Mouse (Mus musculus) MEL (cell line): ENCODE measurements around the gene Adgrf3. TPM values are rescaled to one million over a fixed set of nuclear protein-coding genes. Genes with fewer than 3 reads are reported as not detected.

Source experiments
- DNase-seq: peaks from one replicate; pipeline ENCODE4 v3.0.0; 2011; ENCODE audit warnings: low read depth, low spot score
- H3K27ac ChIP-seq: 2 replicates; pipeline ENCODE4 v1.5.1; 2012; ENCODE audit warnings: low read depth, mild to moderate bottlenecking, control low read depth, low read length, moderate library complexity; ENCODE audit not compliant: control insufficient read depth
- H3K27me3 ChIP-seq, 2 experiments: fragments of 150-350 bp in 1 of 2; sonication (generic) in 1 of 2; 2 replicates each; pipeline ENCODE4 v1.6.1; 2012; ENCODE audit warnings: low read length in 2 of 2, mild to moderate bottlenecking in 2 of 2, improper control_type of control experiment in 1 of 2, moderate library complexity in 1 of 2; ENCODE audit not compliant: insufficient read depth in 2 of 2, control insufficient read depth in 1 of 2
- H3K36me3 ChIP-seq, 2 experiments: 2 replicates each; pipeline ENCODE4 v1.6.1; 2012 to 2014; ENCODE audit warnings: low read length in 2 of 2, improper control_type of control experiment in 1 of 2, inconsistent platforms in 1 of 2, mild to moderate bottlenecking in 1 of 2; ENCODE audit not compliant: insufficient read depth in 2 of 2, control insufficient read depth in 1 of 2
- H3K4me1 ChIP-seq, 2 experiments: fragments of 150-350 bp in 1 of 2; sonication (generic) in 1 of 2; 2 replicates each; pipeline ENCODE4 v1.6.1; 2012; ENCODE audit warnings: low read length in 2 of 2, improper control_type of control experiment in 1 of 2, mild to moderate bottlenecking in 1 of 2; ENCODE audit not compliant: insufficient read depth in 2 of 2, control insufficient read depth in 1 of 2
- H3K4me3 ChIP-seq, 2 experiments: fragments of 150-350 bp in 1 of 2; sonication (generic) in 1 of 2; 2 replicates each; pipeline ENCODE4 v1.5.1; 2012; ENCODE audit warnings: low read depth in 2 of 2, low read length in 2 of 2, mild to moderate bottlenecking in 2 of 2, moderate library complexity in 2 of 2, control low read depth in 1 of 2, improper control_type of control experiment in 1 of 2; ENCODE audit not compliant: control insufficient read depth in 1 of 2, insufficient read depth in 1 of 2
- H3K79me2 ChIP-seq: 2 replicates; pipeline ENCODE4 v1.6.1; 2012; ENCODE audit warnings: mild to moderate bottlenecking, low read length, moderate library complexity; ENCODE audit not compliant: control insufficient read depth, poor library complexity, insufficient read depth
- H3K9ac ChIP-seq: 2 replicates; pipeline ENCODE4 v1.6.1; 2012; ENCODE audit warnings: low read depth, mild to moderate bottlenecking, control low read depth, low read length, moderate library complexity; ENCODE audit not compliant: control insufficient read depth, poor library complexity, severe bottlenecking
- H3K9me3 ChIP-seq: fragments of 150-350 bp; sonication (generic); replicated peaks from 2 replicates; pipeline ENCODE4 v1.6.1; 2012; ENCODE audit warnings: mild to moderate bottlenecking, low read length, improper control_type of control experiment, moderate library complexity; ENCODE audit not compliant: insufficient read depth
- BHLHE40 ChIP-seq: IDR thresholded peaks from 2 replicates; pipeline ENCODE4 v1.6.1; 2012; ENCODE audit warnings: low read depth, mild to moderate bottlenecking, inconsistent platforms, low read length, improper control_type of control experiment, borderline replicate concordance
- CHD1 ChIP-seq: IDR thresholded peaks from 2 replicates; pipeline ENCODE4 v1.6.1; 2012; ENCODE audit warnings: low read depth, mild to moderate bottlenecking, inconsistent platforms, low read length, improper control_type of control experiment
- ELF1 ChIP-seq: IDR thresholded peaks from 2 replicates; pipeline ENCODE4 v1.6.1; 2014; ENCODE audit warnings: low read depth, mild to moderate bottlenecking, inconsistent platforms, low read length, improper control_type of control experiment, moderate library complexity
- GATA1 ChIP-seq: IDR thresholded peaks from 2 replicates; pipeline ENCODE4 v1.6.1; 2011; ENCODE audit warnings: low read depth, low read length, improper control_type of control experiment
- HCFC1 ChIP-seq: IDR thresholded peaks from 2 replicates; pipeline ENCODE4 v1.6.1; 2012; ENCODE audit warnings: low read depth, mild to moderate bottlenecking, inconsistent platforms, low read length, improper control_type of control experiment, moderate library complexity
- MAFK ChIP-seq: IDR thresholded peaks from 2 replicates; pipeline ENCODE4 v1.6.1; 2011; ENCODE audit warnings: low read depth, mild to moderate bottlenecking, low read length, improper control_type of control experiment, borderline replicate concordance
- MAX ChIP-seq: IDR thresholded peaks from 2 replicates; pipeline ENCODE4 v1.6.1; 2011; ENCODE audit warnings: low read length, improper control_type of control experiment
- MEF2A ChIP-seq: IDR thresholded peaks from 2 replicates; pipeline ENCODE4 v1.6.1; 2014; ENCODE audit warnings: low read depth, mild to moderate bottlenecking, inconsistent platforms, low read length, improper control_type of control experiment; ENCODE audit not compliant: poor library complexity, insufficient replicate concordance, severe bottlenecking; ENCODE audit errors: extremely low read depth
- MXI1 ChIP-seq: IDR thresholded peaks from 2 replicates; pipeline ENCODE4 v1.6.1; 2011; ENCODE audit warnings: mild to moderate bottlenecking, low read depth, low read length, improper control_type of control experiment
- MYC ChIP-seq: IDR thresholded peaks from 2 replicates; pipeline ENCODE4 v1.6.1; 2011; ENCODE audit warnings: low read depth, mild to moderate bottlenecking, low read length, improper control_type of control experiment, moderate library complexity
- NELFE ChIP-seq: IDR thresholded peaks from 2 replicates; pipeline ENCODE4 v1.6.1; 2011; ENCODE audit warnings: low read depth, low read length, improper control_type of control experiment
- POLR2AphosphoS2 ChIP-seq: IDR thresholded peaks from 2 replicates; pipeline ENCODE4 v1.6.1; 2011; ENCODE audit warnings: low read length, improper control_type of control experiment
- RAD21 ChIP-seq: IDR thresholded peaks from 2 replicates; pipeline ENCODE4 v1.6.1; 2011; ENCODE audit warnings: mild to moderate bottlenecking, low read depth, low read length, improper control_type of control experiment
- SMC3 ChIP-seq: IDR thresholded peaks from 2 replicates; pipeline ENCODE4 v1.6.1; 2011; ENCODE audit warnings: low read depth, low read length, improper control_type of control experiment
- TAL1 ChIP-seq: IDR thresholded peaks from 2 replicates; pipeline ENCODE4 v1.6.1; 2012; ENCODE audit warnings: mild to moderate bottlenecking, inconsistent platforms, low read length, moderate library complexity, mixed read lengths
- USF1 ChIP-seq: IDR thresholded peaks from 2 replicates; pipeline ENCODE4 v1.6.1; 2014; ENCODE audit warnings: low read depth, mild to moderate bottlenecking, inconsistent platforms, low read length, improper control_type of control experiment, moderate library complexity
- USF2 ChIP-seq, 2 experiments: IDR thresholded peaks; 2 replicates each; pipeline ENCODE4 v1.6.1; 2011 to 2012; ENCODE audit warnings: improper control_type of control experiment in 2 of 2, low read length in 2 of 2, borderline replicate concordance in 1 of 2, inconsistent platforms in 1 of 2, low read depth in 1 of 2, mild to moderate bottlenecking in 1 of 2; ENCODE audit not compliant: insufficient read depth in 1 of 2
- ZC3H11A ChIP-seq: IDR thresholded peaks from 2 replicates; pipeline ENCODE4 v1.6.1; 2012; ENCODE audit warnings: low read depth, mild to moderate bottlenecking, inconsistent platforms, low read length, improper control_type of control experiment
- ZMIZ1 ChIP-seq: IDR thresholded peaks from 2 replicates; pipeline ENCODE4 v1.6.1; 2012; ENCODE audit warnings: low read depth, mild to moderate bottlenecking, inconsistent platforms, low read length, improper control_type of control experiment, moderate library complexity
- ZNF384 ChIP-seq: IDR thresholded peaks from 2 replicates; pipeline ENCODE4 v1.6.1; 2012; ENCODE audit warnings: low read depth, mild to moderate bottlenecking, inconsistent platforms, low read length, improper control_type of control experiment
- polyA plus RNA-seq, 2 experiments: library from polyadenylated mRNA; stranded (reverse) in 1 of 2; unstranded in 1 of 2; fragments of >175 nt in 1 of 2; fragments of >200 nt in 1 of 2; gene quantifications; 2 replicates each; pipeline versions ENCODE4 v1.2.1 to v1.2.4; 2012; ENCODE audit warnings: low replicate concordance in 2 of 2, low read depth in 1 of 2; ENCODE audit not compliant: insufficient read length in 2 of 2, insufficient read depth in 1 of 2, missing spikeins in 1 of 2
- total RNA-seq: library from RNA; depleted of rRNA; stranded (reverse); fragments of 300-350 nt; gene quantifications from 2 replicates; pipeline ENCODE4 v1.2.3, GENCODE M21; 2012

The Adgrf3 gene
- total and polyA plus RNA-seq, 3 experiments: 1.7 to 2.7 TPM; not detected in 1

DNA sequence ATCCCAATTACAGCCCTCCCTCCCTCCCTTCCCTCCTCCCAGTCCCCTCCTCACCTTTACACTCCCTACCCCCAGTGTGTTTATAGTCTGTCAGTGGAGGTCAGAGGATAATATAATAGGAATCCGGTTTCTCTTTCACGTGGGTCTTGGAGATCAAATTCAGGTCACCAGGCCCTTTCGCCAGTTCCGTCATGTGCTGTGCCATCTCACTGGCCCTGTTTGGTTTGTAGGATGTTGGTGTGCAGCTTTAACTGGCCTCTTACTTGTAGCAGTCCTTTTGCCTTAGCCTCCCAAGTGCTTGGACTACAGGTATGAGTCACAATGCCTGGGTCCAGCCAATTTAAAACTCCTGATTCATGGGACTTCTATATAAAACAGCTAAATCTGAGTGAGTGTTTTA, 29.7 kb downstream of the Adgrf3 start:
- no peak for DNase-seq
- Histone ChIP-seq H3K79me2 (no peaks in the 10 kb centered on the region), H3K9me3 (no peaks in the 10 kb centered on the region), H3K9ac (no peak overlapping the region), H3K27me3 (no peaks in the 10 kb centered on the region), H3K4me3 (no peak overlapping the region), H3K27ac (no peak overlapping the region), H3K36me3 (peaks cover 0 to 42% of the 10 kb centered on the region in 2 experiments; a peak in 2 of 4 replicates), H3K4me1 (no peaks in the 10 kb centered on the region)
- no peak for TF ChIP-seq USF1
- TF ChIP-seq ZMIZ1: no peak
- no peak for TF ChIP-seq ELF1
- TF ChIP-seq MYC: no peak

DNA sequence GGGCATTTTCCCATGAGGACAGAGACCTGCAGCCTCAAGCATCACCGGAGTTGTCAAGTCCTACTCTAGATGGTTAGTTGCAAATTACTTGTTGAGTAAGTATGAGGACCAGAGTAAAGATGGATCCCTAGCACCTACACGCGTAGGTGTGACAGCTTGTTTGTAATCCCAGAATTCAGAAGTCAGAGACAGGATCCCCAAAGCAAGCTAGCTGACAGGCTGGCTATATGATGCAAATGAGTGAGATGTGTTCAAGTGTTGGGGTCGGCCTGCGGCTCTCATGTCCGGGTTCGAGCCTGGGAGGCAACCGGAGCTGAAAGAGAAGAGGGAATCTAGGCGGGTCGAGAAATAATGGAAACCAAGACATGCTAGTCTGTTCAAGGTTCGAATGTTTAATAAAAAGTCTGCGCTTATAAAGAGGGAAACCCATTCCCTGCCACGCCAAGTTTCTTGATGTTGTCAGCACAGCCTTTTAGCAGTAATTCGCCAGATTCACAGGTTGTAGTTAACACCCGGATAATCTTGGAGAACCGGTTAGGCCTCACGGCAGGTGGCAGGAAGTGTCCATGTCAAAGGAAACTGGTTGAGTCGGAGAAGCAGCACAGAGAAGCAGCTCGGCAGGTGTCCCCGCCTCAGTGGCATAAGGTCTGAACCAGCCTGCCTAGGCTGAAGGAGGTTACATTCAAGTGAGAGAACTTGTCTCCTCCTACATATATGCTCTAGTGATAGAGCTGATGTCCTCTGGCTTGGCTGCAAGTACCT, 32.4 kb downstream of the Adgrf3 start:
- no peak for TF ChIP-seq GATA1
- no peak for TF ChIP-seq MEF2A
- no peak for TF ChIP-seq USF2 (IDR thresholded peaks at IDR 0.05; ENCODE audit: borderline replicate concordance in 1 of 2, insufficient read depth in 1 of 2, low read depth in 1 of 2, low read length in 2 of 2)
- TF ChIP-seq RAD21: no peak
- TF ChIP-seq MAFK: no peak
- no peak for TF ChIP-seq POLR2AphosphoS2
- no peak for TF ChIP-seq ZMIZ1
- no peak for TF ChIP-seq CHD1
- no peak for TF ChIP-seq SMC3
- TF ChIP-seq MXI1: no peak
- TF ChIP-seq USF1: no peak
- no peak for TF ChIP-seq ZNF384
- no peak for TF ChIP-seq NELFE
- no peak for TF ChIP-seq HCFC1
- TF ChIP-seq BHLHE40: no peak
- no peak for TF ChIP-seq ZC3H11A
- TF ChIP-seq MYC: no peak
- TF ChIP-seq TAL1: no peak
- no peak for TF ChIP-seq MAX
- no peak for DNase-seq

More for the DNA sequence above, 32.4 kb downstream of the Adgrf3 start:
- no peaks in the 10 kb centered on the region for H3K79me2 ChIP-seq
- H3K27ac ChIP-seq: no peak overlapping the region
- no peaks in the 10 kb centered on the region for H3K4me1 ChIP-seq
- no peak overlapping the region for H3K9ac ChIP-seq
- no peaks in the 10 kb centered on the region for H3K27me3 ChIP-seq
- no peaks in the 10 kb centered on the region for H3K9me3 ChIP-seq
- no peak overlapping the region for H3K4me3 ChIP-seq
- H3K36me3 ChIP-seq: peaks cover 3 to 48% of the 10 kb centered on the region in 2 experiments
